Mouse (Mus musculus) ES-Bruce4 (cell line): ENCODE data around the gene Crabp2. TPM values are rescaled to one million over a fixed set of nuclear protein-coding genes. Genes with fewer than 3 reads are reported as not detected.

Experiments
- H3K27ac ChIP-seq: 2 replicates; pipeline ENCODE4 v1.5.1; 2012; ENCODE audit warnings: low read length, inconsistent platforms; ENCODE audit not compliant: insufficient read depth
- H3K27me3 ChIP-seq: 2 replicates; pipeline ENCODE4 v1.6.1; 2012; ENCODE audit warnings: mild to moderate bottlenecking, low read length, inconsistent platforms; ENCODE audit not compliant: control insufficient read depth, poor library complexity, insufficient read depth, severe bottlenecking
- H3K36me3 ChIP-seq: 2 replicates; pipeline ENCODE4 v1.6.1; 2012; ENCODE audit warnings: inconsistent platforms, mild to moderate bottlenecking, low read length, moderate library complexity; ENCODE audit not compliant: control insufficient read depth, poor library complexity, insufficient read depth, severe bottlenecking
- H3K4me1 ChIP-seq: one replicate; pipeline ENCODE4 v1.8.1; 2011; ENCODE audit warnings: low read length; ENCODE audit not compliant: control insufficient read depth, insufficient read depth
- H3K4me3 ChIP-seq: 2 replicates; pipeline ENCODE4 v1.5.1; 2011; ENCODE audit warnings: low read depth, mild to moderate bottlenecking, low read length
- H3K9ac ChIP-seq: 2 replicates; pipeline ENCODE4 v1.6.1; 2012; ENCODE audit warnings: low read depth, mild to moderate bottlenecking, inconsistent platforms; ENCODE audit not compliant: poor library complexity, severe bottlenecking
- H3K9me3 ChIP-seq: replicated peaks from 2 replicates; pipeline ENCODE4 v1.6.1; 2012; ENCODE audit warnings: mild to moderate bottlenecking, low read length, inconsistent platforms; ENCODE audit not compliant: control insufficient read depth, poor library complexity, insufficient read depth, severe bottlenecking
- CTCF ChIP-seq: IDR thresholded peaks from one replicate; pipeline ENCODE4 v1.8.1; 2011; ENCODE audit warnings: low read depth, low read length
- EP300 ChIP-seq: IDR thresholded peaks from 2 replicates; pipeline ENCODE4 v1.6.1; 2011; ENCODE audit warnings: low read depth, low read length; ENCODE audit not compliant: insufficient read depth
- POLR2A ChIP-seq: IDR thresholded peaks from one replicate; pipeline ENCODE4 v1.8.1; 2011; ENCODE audit warnings: low read length; ENCODE audit not compliant: insufficient read depth
- polyA plus RNA-seq: library from polyadenylated mRNA; stranded (reverse); fragments of >200 nt; gene quantifications from 2 replicates; pipeline ENCODE4 v1.2.4, GENCODE M21; 2011; ENCODE audit warnings: low read depth; ENCODE audit not compliant: missing spikeins, insufficient read depth, insufficient read length

Gene Crabp2
- polyA plus RNA-seq, 1 experiment, result 12.0 TPM

DNA sequence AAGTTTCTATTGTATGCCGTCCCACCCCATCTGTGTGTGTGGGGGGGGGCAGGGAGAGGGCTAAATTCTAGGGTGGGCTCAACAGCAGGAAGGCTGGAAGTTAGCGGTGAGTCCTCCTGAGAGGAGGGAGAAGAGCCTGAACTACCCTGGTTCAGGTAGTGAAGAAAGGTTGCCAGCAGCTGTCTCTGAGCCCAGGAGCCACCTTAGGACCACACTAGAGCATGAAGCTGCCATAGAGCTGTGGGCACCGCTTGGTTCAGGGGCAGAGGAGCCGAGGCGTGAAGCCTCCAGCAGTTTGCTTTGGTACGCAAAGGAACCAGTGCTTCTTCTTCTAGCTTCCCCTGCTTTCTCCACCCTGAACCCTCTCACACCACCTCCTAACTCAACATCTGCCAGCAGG is 35.2 kb downstream of the Crabp2 start:
- Histone ChIP-seq H3K9me3 (no peaks in the 10 kb centered on the region), H3K27ac (no peak overlapping the region), H3K36me3 (no peaks in the 10 kb centered on the region), H3K27me3 (no peaks in the 10 kb centered on the region), H3K4me3 (no peak overlapping the region), H3K9ac (no peak overlapping the region), H3K4me1 (peaks cover 3% of the 10 kb centered on the region)
- no peak for TF ChIP-seq EP300
- TF ChIP-seq CTCF, result no peak
- TF ChIP-seq POLR2A, result no peak

- Histone ChIP-seq H3K27me3 (no peaks in the 10 kb centered on the region), H3K4me1 (peaks cover 3% of the 10 kb centered on the region), H3K9me3 (no peaks in the 10 kb centered on the region), H3K9ac (no peak overlapping the region), H3K4me3 (no peak overlapping the region), H3K27ac (no peak overlapping the region), H3K36me3 (no peaks in the 10 kb centered on the region)
- no peak for TF ChIP-seq CTCF
- no peak for TF ChIP-seq POLR2A
- no peak for TF ChIP-seq EP300
Observed at GRCm38 (mm10) chr3:87984094-87984493, 35.6 kb downstream of the Crabp2 start.

DNA sequence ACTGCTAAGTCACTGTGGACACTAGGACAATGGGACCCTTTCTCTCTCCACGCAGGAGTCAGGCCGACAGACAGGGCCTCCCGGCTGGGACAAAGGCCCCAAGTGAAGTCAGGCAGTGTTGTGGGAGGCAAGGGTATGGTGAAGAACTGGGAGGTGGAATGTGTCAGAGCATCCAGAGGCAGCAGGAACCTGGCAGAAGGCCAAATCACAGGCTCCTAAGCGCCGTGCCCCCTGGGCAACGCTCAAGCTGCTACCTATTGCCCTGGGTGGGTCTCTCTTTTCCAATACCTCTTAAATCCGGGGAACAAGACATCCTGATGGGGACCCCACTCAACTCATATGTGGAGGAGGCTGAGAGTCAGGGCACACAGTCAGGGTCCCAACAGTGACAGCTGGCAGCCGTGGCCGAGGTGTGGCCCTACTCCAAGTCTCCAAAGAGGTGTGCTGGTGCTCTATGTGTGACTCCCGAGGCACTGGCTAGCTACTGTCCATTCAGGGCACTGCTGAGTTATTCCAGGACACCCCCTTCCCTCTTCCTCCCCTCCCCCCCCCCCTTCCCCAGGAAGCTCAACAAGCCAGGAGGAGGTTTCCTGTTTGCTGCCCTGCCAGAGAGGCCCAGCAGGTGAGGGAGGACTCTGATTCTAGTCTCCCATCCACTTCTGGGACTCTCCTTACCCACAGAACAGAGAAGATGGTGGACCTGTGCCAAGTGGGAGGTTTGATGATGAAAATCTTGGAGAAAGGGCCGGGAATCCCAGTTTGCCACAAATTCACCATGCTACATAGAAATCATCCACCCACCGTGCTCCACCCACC is 37.2 kb downstream of the Crabp2 start:
- Histone ChIP-seq H3K4me1 (peaks cover 5% of the 10 kb centered on the region), H3K27ac (no peak overlapping the region), H3K9me3 (no peaks in the 10 kb centered on the region), H3K36me3 (no peaks in the 10 kb centered on the region), H3K27me3 (no peaks in the 10 kb centered on the region), H3K9ac (no peak overlapping the region), H3K4me3 (no peak overlapping the region)
- TF ChIP-seq CTCF (no peak), POLR2A (no peak)

- Histone ChIP-seq H3K9me3 (no peaks in the 10 kb centered on the region), H3K9ac (0 out of 2 replicates have a peak overlapping the region, but pooled peaks have one; percentile 12), H3K4me1 (peaks cover 5% of the 10 kb centered on the region), H3K36me3 (no peaks in the 10 kb centered on the region), H3K27me3 (no peaks in the 10 kb centered on the region), H3K4me3 (peak overlapping the region; percentile 34), H3K27ac (no peak overlapping the region)
- no peak for TF ChIP-seq POLR2A
- peak; percentile 80; the same call in 1 of the 2 replicates for TF ChIP-seq EP300
- peak; percentile 99 for TF ChIP-seq CTCF
Observed at GRCm38 (mm10) chr3:87986868-87987267, 38.4 kb downstream of the Crabp2 start.

- peak overlapping the region; percentile 12 for H3K9ac ChIP-seq
- H3K27ac ChIP-seq, result no peak overlapping the region
- H3K9me3 ChIP-seq, result no peaks in the 10 kb centered on the region
Observed at GRCm38 (mm10) chr3:87987633-87988032, 39.2 kb downstream of the Crabp2 start.

GRCm38 (mm10) chr3:87988068-87988467 is 39.6 kb downstream of the Crabp2 start:
- H3K4me3 ChIP-seq, result peak overlapping the region; percentile 45
- TF ChIP-seq CTCF (peak; percentile 9), EP300 (no peak)
- H3K9me3 ChIP-seq, result no peaks in the 10 kb centered on the region
- peak overlapping the region; percentile 12 for H3K9ac ChIP-seq
- no peaks in the 10 kb centered on the region for H3K27me3 ChIP-seq
- H3K4me1 ChIP-seq, result peaks cover 4% of the 10 kb centered on the region
- no peaks in the 10 kb centered on the region for H3K36me3 ChIP-seq
- H3K27ac ChIP-seq, result no peak overlapping the region

More at GRCm38 (mm10) chr3:87987633-87988032, 39.2 kb downstream of the Crabp2 start:
- peak overlapping the region; percentile 45 for H3K4me3 ChIP-seq
- H3K27me3 ChIP-seq, result no peaks in the 10 kb centered on the region
- TF ChIP-seq EP300 (0 out of 2 replicates have a peak, but pooled peaks have one; percentile 12), CTCF (peak; percentile 28), POLR2A (peak; percentile 58)
- no peaks in the 10 kb centered on the region for H3K36me3 ChIP-seq
- H3K4me1 ChIP-seq, result peaks cover 4% of the 10 kb centered on the region
